Mouse (Mus musculus) WW6 (cell line): ENCODE measurements around the gene Vps13d.

ENCODE experiments used
- DNase-seq: peaks from one replicate; pipeline ENCODE4 v3.0.0-alpha.2; 2013; ENCODE audit warnings: low read depth, low spot score

The Vps13d gene

GRCm38 (mm10) chr4:145086509-145086908 lies 108.3 kb downstream of the Vps13d start:
- no peak for DNase-seq

- no peak for DNase-seq
Measured at GRCm38 (mm10) chr4:145079324-145079723, 115.5 kb downstream of the Vps13d start.

GRCm38 (mm10) chr4:145074276-145074675 lies 120.5 kb downstream of the Vps13d start:
- no peak for DNase-seq

GRCm38 (mm10) chr4:145073728-145074127 lies 121.1 kb downstream of the Vps13d start:
- DNase-seq: no peak

GRCm38 (mm10) chr4:145071942-145072341 lies 122.9 kb downstream of the Vps13d start:
- DNase-seq: no peak

GRCm38 (mm10) chr4:145067019-145067680 lies 127.7 kb downstream of the Vps13d start:
- no peak for DNase-seq

GRCm38 (mm10) chr4:145066336-145067018 lies 128.3 kb downstream of the Vps13d start:
- DNase-seq: no peak

- no peak for DNase-seq
Measured at GRCm38 (mm10) chr4:145058749-145059442, 135.9 kb downstream of the Vps13d start.

- DNase-seq: no peak
Measured at GRCm38 (mm10) chr4:145056346-145056745, 138.5 kb downstream of the Vps13d start.

- no peak for DNase-seq
Measured at GRCm38 (mm10) chr4:145055792-145056191, 139.0 kb downstream of the Vps13d start.

- DNase-seq: no peak
Measured at GRCm38 (mm10) chr4:145054369-145054768, 140.4 kb downstream of the Vps13d start.

GRCm38 (mm10) chr4:145052697-145053096 lies 142.1 kb downstream of the Vps13d start:
- DNase-seq: no peak

GRCm38 (mm10) chr4:145052282-145052681 lies 142.5 kb downstream of the Vps13d start:
- DNase-seq: no peak

GRCm38 (mm10) chr4:145051209-145051969 lies 143.4 kb downstream of the Vps13d start:
- DNase-seq: no peak

- no peak for DNase-seq
Measured at GRCm38 (mm10) chr4:145050518-145051208, 144.1 kb downstream of the Vps13d start.

GRCm38 (mm10) chr4:145047964-145048363 lies 146.8 kb downstream of the Vps13d start:
- DNase-seq: no peak

- DNase-seq: no peak
Measured at GRCm38 (mm10) chr4:145046032-145046401, 148.8 kb downstream of the Vps13d start.

- DNase-seq: no peak
Measured at GRCm38 (mm10) chr4:145045312-145046031, 149.3 kb downstream of the Vps13d start.

GRCm38 (mm10) chr4:145041223-145041870 lies 153.5 kb downstream of the Vps13d start:
- no peak for DNase-seq
